Mouse (Mus musculus) cerebellum, adult 2 months (tissue): ENCODE results near the gene Tulp2.

Experiments
- CTCF ChIP-seq: fragments of 200-500 bp; IDR thresholded peaks from 2 replicates; pipeline ENCODE4 v1.5.1; 2011; ENCODE audit warnings: low read depth, mild to moderate bottlenecking, control low read depth, low read length, moderate library complexity, borderline replicate concordance; ENCODE audit not compliant: insufficient read depth
- POLR2A ChIP-seq: fragments of 200-500 bp; IDR thresholded peaks from 2 replicates; pipeline ENCODE4 v1.6.1; 2011; ENCODE audit warnings: low read length, control low read depth, borderline replicate concordance; ENCODE audit not compliant: insufficient read depth

GRCm38 (mm10) chr7:45460377-45460776, 21.3 kb upstream of the Tulp2 start:
- TF ChIP-seq CTCF, result no peak
- TF ChIP-seq POLR2A, result no peak
